Mouse (Mus musculus): Measurements from ENCODE around the gene Kcna10. TPM values are rescaled to one million over a fixed set of nuclear protein-coding genes. Genes with fewer than 3 reads are reported as not detected.

Gene Kcna10
- polyA plus RNA-seq, 1 experiment = not detected

DNA sequence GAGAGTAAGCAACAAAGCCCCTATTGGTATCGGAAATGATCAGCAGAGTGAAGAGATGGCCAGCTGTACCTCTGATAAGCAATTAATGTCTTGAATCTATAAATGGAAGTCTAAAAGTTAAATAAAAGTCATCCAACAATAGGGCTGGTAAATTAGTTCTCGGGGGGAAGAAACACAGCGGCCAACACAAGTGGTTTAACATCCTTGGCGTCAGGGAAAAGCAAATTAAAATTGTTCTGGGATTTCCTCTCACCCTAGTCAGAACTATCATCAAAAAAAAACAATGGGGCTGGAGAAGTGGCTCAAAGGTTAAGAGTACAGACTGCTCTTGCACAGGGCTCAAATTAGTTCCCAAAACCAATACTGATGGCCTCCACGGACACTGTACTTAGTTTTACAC is 43.0 kb downstream of the Kcna10 start:
- no peak overlapping the region for H3ac ChIP-seq (ENCODE audit: control insufficient read depth, insufficient read length, low read depth)
- no peak overlapping the region for H3K4me3 ChIP-seq (ENCODE audit: insufficient read depth, poor library complexity, severe bottlenecking)
- H3K79me2 ChIP-seq (ENCODE audit: control insufficient read depth, insufficient read depth) = no peaks in the 10 kb centered on the region
- no peak for TF ChIP-seq CTCF (IDR thresholded peaks at IDR 0.05; ENCODE audit: control insufficient read depth, insufficient read depth, insufficient read length)
- no peak for TF ChIP-seq MAX (IDR thresholded peaks at IDR 0.05)
- no peaks in the 10 kb centered on the region for H3K79me3 ChIP-seq (ENCODE audit: low read depth)
- H3K27me3 ChIP-seq (ENCODE audit: control insufficient read depth, insufficient read depth, insufficient read length) = peaks cover 4% of the 10 kb centered on the region
- no peaks in the 10 kb centered on the region for H3K36me3 ChIP-seq (ENCODE audit: control insufficient read depth, insufficient read depth)

- Histone ChIP-seq H3K27me3 (ENCODE audit: control insufficient read depth, insufficient read depth, insufficient read length) (peaks cover 3% of the 10 kb centered on the region), H3K79me3 (ENCODE audit: low read depth) (no peaks in the 10 kb centered on the region), H3ac (ENCODE audit: control insufficient read depth, insufficient read length, low read depth) (no peak overlapping the region), H3K79me2 (ENCODE audit: control insufficient read depth, insufficient read depth) (no peaks in the 10 kb centered on the region), H3K4me3 (ENCODE audit: insufficient read depth, poor library complexity, severe bottlenecking) (no peak overlapping the region), H3K36me3 (ENCODE audit: control insufficient read depth, insufficient read depth) (no peaks in the 10 kb centered on the region)
- TF ChIP-seq CEBPB (IDR thresholded peaks at IDR 0.05; ENCODE audit: low read depth) (no peak), USF1 (IDR thresholded peaks at IDR 0.05; ENCODE audit: low read depth) (no peak), CTCF (IDR thresholded peaks at IDR 0.05; ENCODE audit: control insufficient read depth, insufficient read depth, insufficient read length) (no peak), MYOG (IDR thresholded peaks at IDR 0.05; ENCODE audit: control insufficient read depth, extremely low read depth, insufficient read length) (no peak), FOSL1 (IDR thresholded peaks at IDR 0.05; ENCODE audit: insufficient read depth, low read length, poor library complexity, severe bottlenecking) (no peak), MAX (IDR thresholded peaks at IDR 0.05) (no peak), MYOD1 (IDR thresholded peaks at IDR 0.05; ENCODE audit: control insufficient read depth, insufficient read length, low read depth) (no peak)
These were observed 46.4 kb downstream of the Kcna10 start for GRCm38 (mm10) chr3:107229221-107229620.

DNA sequence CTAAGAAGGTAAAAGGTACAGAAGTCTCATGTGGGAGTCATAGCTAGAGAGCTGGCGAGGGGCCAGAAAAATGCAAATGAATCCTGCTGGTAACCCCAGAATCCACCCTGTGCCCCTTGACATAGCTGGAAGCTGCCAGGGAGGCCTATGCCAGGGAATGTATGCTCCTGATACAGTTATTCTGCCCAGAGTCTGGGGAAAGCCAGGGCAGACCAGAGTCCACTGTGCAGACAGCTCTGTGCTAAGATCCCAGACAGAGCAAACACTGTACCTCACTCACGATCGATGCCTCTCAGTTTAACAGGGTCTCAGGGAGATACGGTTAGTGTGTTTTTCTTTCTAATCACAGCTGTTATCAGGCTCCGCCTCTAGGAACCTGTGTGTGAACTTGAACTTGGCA is 47.0 kb downstream of the Kcna10 start:
- Histone ChIP-seq H3K79me3 (ENCODE audit: low read depth) (no peaks in the 10 kb centered on the region), H3K36me3 (ENCODE audit: control insufficient read depth, insufficient read depth) (no peaks in the 10 kb centered on the region), H3K79me2 (ENCODE audit: control insufficient read depth, insufficient read depth) (no peaks in the 10 kb centered on the region), H3K4me3 (ENCODE audit: insufficient read depth, poor library complexity, severe bottlenecking) (no peak overlapping the region), H3K27me3 (ENCODE audit: control insufficient read depth, insufficient read depth, insufficient read length) (peaks cover 3% of the 10 kb centered on the region), H3ac (ENCODE audit: control insufficient read depth, insufficient read length, low read depth) (no peak overlapping the region)
- TF ChIP-seq USF1 (IDR thresholded peaks at IDR 0.05; ENCODE audit: low read depth) = no peak
- TF ChIP-seq FOSL1 (IDR thresholded peaks at IDR 0.05; ENCODE audit: insufficient read depth, low read length, poor library complexity, severe bottlenecking) = no peak
- no peak for TF ChIP-seq MYOD1 (IDR thresholded peaks at IDR 0.05; ENCODE audit: control insufficient read depth, insufficient read length, low read depth)
- no peak for TF ChIP-seq CTCF (IDR thresholded peaks at IDR 0.05; ENCODE audit: control insufficient read depth, insufficient read depth, insufficient read length)
- no peak for TF ChIP-seq CEBPB (IDR thresholded peaks at IDR 0.05; ENCODE audit: low read depth)
- TF ChIP-seq MAX (IDR thresholded peaks at IDR 0.05) = no peak
- TF ChIP-seq MYOG (IDR thresholded peaks at IDR 0.05; ENCODE audit: control insufficient read depth, extremely low read depth, insufficient read length) = no peak

DNA sequence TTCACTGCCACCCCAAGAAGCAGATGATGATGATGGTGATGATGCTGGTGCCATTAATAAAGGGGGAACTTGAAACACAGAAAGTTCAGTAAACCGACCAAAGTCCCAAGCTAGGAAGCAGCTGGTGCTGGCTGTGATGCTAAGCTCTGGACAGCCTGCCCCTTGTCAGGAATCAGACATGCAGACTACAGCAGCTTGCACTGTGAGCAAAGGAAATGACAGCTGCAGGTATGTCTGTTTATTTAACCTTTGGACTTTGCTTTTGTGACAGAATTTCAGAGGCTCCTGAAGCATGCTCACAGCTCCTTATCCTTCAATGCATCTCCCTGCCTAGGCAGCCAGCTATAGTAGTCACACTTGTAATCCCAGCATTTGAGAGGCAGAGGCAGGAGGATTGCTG is 47.7 kb downstream of the Kcna10 start, which contains the start of gene A630076J17Rik:
TSS of gene A630076J17Rik (plus strand) at position 88 of the 400 bp plus-strand sequence.
- Histone ChIP-seq H3ac (ENCODE audit: control insufficient read depth, insufficient read length, low read depth) (no peak within 1 kb of the TSS), H3K79me2 (ENCODE audit: control insufficient read depth, insufficient read depth) (no peaks in the 10 kb centered on the region), H3K27me3 (ENCODE audit: control insufficient read depth, insufficient read depth, insufficient read length) (peaks cover 3% of the 10 kb centered on the region), H3K36me3 (ENCODE audit: control insufficient read depth, insufficient read depth) (no peaks in the 10 kb centered on the region), H3K79me3 (ENCODE audit: low read depth) (no peaks in the 10 kb centered on the region), H3K4me3 (ENCODE audit: insufficient read depth, poor library complexity, severe bottlenecking) (no peak within 1 kb of the TSS)
- TF ChIP-seq MYOG (IDR thresholded peaks at IDR 0.05; ENCODE audit: control insufficient read depth, extremely low read depth, insufficient read length) (no peak), MYOD1 (IDR thresholded peaks at IDR 0.05; ENCODE audit: control insufficient read depth, insufficient read length, low read depth) (no peak), MAX (IDR thresholded peaks at IDR 0.05) (no peak), CTCF (IDR thresholded peaks at IDR 0.05; ENCODE audit: control insufficient read depth, insufficient read depth, insufficient read length) (no peak), FOSL1 (IDR thresholded peaks at IDR 0.05; ENCODE audit: insufficient read depth, low read length, poor library complexity, severe bottlenecking) (no peak), CEBPB (IDR thresholded peaks at IDR 0.05; ENCODE audit: low read depth) (no peak), USF1 (IDR thresholded peaks at IDR 0.05; ENCODE audit: low read depth) (no peak)

DNA sequence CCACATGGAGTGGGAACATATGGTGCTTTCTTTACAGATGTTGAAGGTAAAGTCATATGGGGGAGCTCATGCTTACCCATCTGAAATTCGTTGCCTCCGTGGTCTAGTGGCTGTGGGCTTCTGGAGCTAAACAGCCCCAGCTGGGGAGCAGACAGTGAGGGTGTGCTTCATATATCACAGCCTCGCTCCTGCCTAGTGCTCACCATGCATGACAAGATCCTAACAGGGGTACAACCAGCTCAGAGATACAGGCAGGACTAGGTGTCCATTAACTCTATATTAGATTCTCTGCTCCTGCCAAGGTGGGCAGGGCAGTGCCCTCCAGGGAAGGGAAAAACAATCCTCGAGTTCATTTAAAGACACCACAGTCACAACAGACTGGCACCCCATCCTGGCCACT is 48.3 kb downstream of the Kcna10 start:
- H3K79me2 ChIP-seq (ENCODE audit: control insufficient read depth, insufficient read depth) = no peaks in the 10 kb centered on the region
- peaks cover 3% of the 10 kb centered on the region for H3K27me3 ChIP-seq (ENCODE audit: control insufficient read depth, insufficient read depth, insufficient read length)
- no peaks in the 10 kb centered on the region for H3K79me3 ChIP-seq (ENCODE audit: low read depth)
- no peaks in the 10 kb centered on the region for H3K36me3 ChIP-seq (ENCODE audit: control insufficient read depth, insufficient read depth)
- H3K4me3 ChIP-seq (ENCODE audit: insufficient read depth, poor library complexity, severe bottlenecking) = no peak overlapping the region
- no peak overlapping the region for H3ac ChIP-seq (ENCODE audit: control insufficient read depth, insufficient read length, low read depth)
- TF ChIP-seq MYOG (IDR thresholded peaks at IDR 0.05; ENCODE audit: control insufficient read depth, extremely low read depth, insufficient read length) (no peak), FOSL1 (IDR thresholded peaks at IDR 0.05; ENCODE audit: insufficient read depth, low read length, poor library complexity, severe bottlenecking) (no peak), USF1 (IDR thresholded peaks at IDR 0.05; ENCODE audit: low read depth) (no peak), CTCF (IDR thresholded peaks at IDR 0.05; ENCODE audit: control insufficient read depth, insufficient read depth, insufficient read length) (no peak)

- no peaks in the 10 kb centered on the region for H3K79me2 ChIP-seq (ENCODE audit: control insufficient read depth, insufficient read depth)
- no peak overlapping the region for H3K4me3 ChIP-seq (ENCODE audit: insufficient read depth, poor library complexity, severe bottlenecking)
- H3ac ChIP-seq (ENCODE audit: control insufficient read depth, insufficient read length, low read depth) = no peak overlapping the region
- no peaks in the 10 kb centered on the region for H3K79me3 ChIP-seq (ENCODE audit: low read depth)
- no peaks in the 10 kb centered on the region for H3K36me3 ChIP-seq (ENCODE audit: control insufficient read depth, insufficient read depth)
- TF ChIP-seq CTCF (IDR thresholded peaks at IDR 0.05; ENCODE audit: control insufficient read depth, insufficient read depth, insufficient read length) = peak; percentile 47
- TF ChIP-seq MAX (IDR thresholded peaks at IDR 0.05) = no peak
- H3K27me3 ChIP-seq (ENCODE audit: control insufficient read depth, insufficient read depth, insufficient read length) = no peaks in the 10 kb centered on the region
These were observed 50.5 kb downstream of the Kcna10 start for GRCm38 (mm10) chr3:107233351-107233813.
